Mouse (Mus musculus): ENCODE measurements around the gene Dnaic2. TPM values are rescaled to one million over a fixed set of nuclear protein-coding genes. Genes with fewer than 3 reads are reported as not detected.

Gene Dnaic2
- polyA plus RNA-seq, 1 experiment from 2014 or later: 1.9 TPM

DNA sequence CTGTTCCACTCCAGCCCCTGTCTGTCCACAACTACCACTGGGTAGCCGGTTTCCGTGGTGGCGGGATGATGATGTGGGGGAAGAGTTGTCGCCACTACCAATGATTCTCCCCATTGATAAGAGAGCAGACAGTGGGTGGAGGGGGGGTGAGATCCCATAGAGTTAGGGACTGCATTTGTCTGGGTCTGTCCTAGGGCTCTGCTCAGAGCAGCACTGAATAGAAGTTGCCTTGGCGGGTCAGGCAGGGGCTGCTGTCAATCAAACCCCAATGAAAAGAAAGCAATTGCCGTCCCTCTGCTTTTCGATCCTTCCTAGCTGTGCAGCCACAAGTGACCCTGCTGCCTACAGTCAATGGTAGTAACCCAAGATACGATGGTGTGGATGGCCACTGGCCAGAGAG, 76.8 kb downstream of the Dnaic2 start:
- ATAC-seq (ENCODE audit: low FRiP score, low TSS enrichment): no peak
- H3K27me3 ChIP-seq (ENCODE audit: control insufficient read depth, insufficient read depth, low read length): no peaks in the 10 kb centered on the region
- H3K4me1 ChIP-seq (ENCODE audit: control insufficient read depth, insufficient read depth, low read length): peaks cover 15% of the 10 kb centered on the region; the same call in 1 of the 2 replicates
- 14% methylated on average over 8 of the region's 8 CpGs for WGBS
- H3K4me3 ChIP-seq (replicated peaks; ENCODE audit: low read depth, low read length): no peak overlapping the region
- H3K9ac ChIP-seq (replicated peaks; ENCODE audit: low read length): no peak overlapping the region
- no peaks in the 10 kb centered on the region for H3K36me3 ChIP-seq (ENCODE audit: control insufficient read depth, insufficient read depth, low read length)
- H3K4me2 ChIP-seq (ENCODE audit: low read length): no peak overlapping the region
- no peak overlapping the region for H3K27ac ChIP-seq (replicated peaks; ENCODE audit: low read depth, low read length)
- H3K9me3 ChIP-seq (ENCODE audit: control insufficient read depth, low read length): no peaks in the 10 kb centered on the region
- DNase-seq: no peak

DNA sequence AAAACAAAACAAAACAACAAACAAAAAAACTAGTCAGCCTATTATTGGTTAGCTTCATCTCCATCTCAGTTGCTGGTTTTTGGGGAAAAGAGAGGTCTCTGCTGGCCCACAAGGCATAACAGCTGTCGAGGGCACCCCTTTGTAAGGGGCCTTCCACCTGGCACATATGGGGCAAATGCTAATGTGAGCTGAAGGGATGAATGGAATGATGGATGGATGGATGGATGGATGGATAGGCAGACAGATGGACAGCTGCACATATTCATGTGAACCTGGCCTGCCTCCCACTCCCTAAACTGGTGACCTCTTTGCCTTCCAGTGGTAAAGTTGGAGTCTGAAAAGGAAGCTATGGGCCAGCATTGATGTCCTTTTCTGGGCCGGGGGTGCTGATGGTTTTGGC, 79.8 kb downstream of the Dnaic2 start:
- Histone ChIP-seq H3K36me3 (ENCODE audit: control insufficient read depth, insufficient read depth, low read length) (no peaks in the 10 kb centered on the region), H3K4me1 (ENCODE audit: control insufficient read depth, insufficient read depth, low read length) (peaks cover 15% of the 10 kb centered on the region; the same call in 1 of the 2 replicates), H3K9ac (replicated peaks; ENCODE audit: low read length) (no peak overlapping the region), H3K27ac (replicated peaks; ENCODE audit: low read depth, low read length) (no peak overlapping the region), H3K4me3 (replicated peaks; ENCODE audit: low read depth, low read length) (no peak overlapping the region), H3K4me2 (ENCODE audit: low read length) (no peak overlapping the region), H3K27me3 (ENCODE audit: control insufficient read depth, insufficient read depth, low read length) (no peaks in the 10 kb centered on the region), H3K9me3 (ENCODE audit: control insufficient read depth, low read length) (no peaks in the 10 kb centered on the region)
- DNase-seq (no peak), ATAC-seq (ENCODE audit: low FRiP score, low TSS enrichment) (no peak)
- WGBS: 52% methylated on average over 2 of the region's 2 CpGs

Other genes with a start within 250 kb of the Dnaic2 start
- gene Rpl38, start 58.9 kb upstream of the Dnaic2 start, polyA plus RNA-seq (2014; fragmentation: Nextera tagmentation; extraction: Ambion mirVana): 707 and 859 TPM in 2 replicates
- gene Ttyh2, start 52.0 kb upstream of the Dnaic2 start, polyA plus RNA-seq (2014; fragmentation: Nextera tagmentation; extraction: Ambion mirVana): 25.2 and 31.0 TPM in 2 replicates
- 0.88 and 0.96 TPM in 2 replicates for gene Kif19a, start 38.0 kb downstream of the Dnaic2 start, polyA plus RNA-seq (2014; fragmentation: Nextera tagmentation; extraction: Ambion mirVana)
- 18.6 and 21.6 TPM in 2 replicates for gene Btbd17, start 68.5 kb downstream of the Dnaic2 start, polyA plus RNA-seq (2014; fragmentation: Nextera tagmentation; extraction: Ambion mirVana)
- gene Gpr142, start 71.5 kb downstream of the Dnaic2 start, polyA plus RNA-seq (2014; fragmentation: Nextera tagmentation; extraction: Ambion mirVana): not detected in 2 replicates
- 2.1 and 7.0 TPM in 2 replicates for gene Gprc5c, start 123.7 kb downstream of the Dnaic2 start, polyA plus RNA-seq (2014; fragmentation: Nextera tagmentation; extraction: Ambion mirVana)
- gene Cd300a, start 162.6 kb downstream of the Dnaic2 start, polyA plus RNA-seq (2014; fragmentation: Nextera tagmentation; extraction: Ambion mirVana): 0.72 and 1.7 TPM in 2 replicates
- 0.21 TPM in 1 of 2 replicates, not detected in the other for gene Cd300lb, start 207.0 kb downstream of the Dnaic2 start, polyA plus RNA-seq (2014; fragmentation: Nextera tagmentation; extraction: Ambion mirVana)
- gene Cd300c, start 241.7 kb downstream of the Dnaic2 start, polyA plus RNA-seq (2014; fragmentation: Nextera tagmentation; extraction: Ambion mirVana): not detected in 2 replicates

All from midbrain, embryonic 14.5 days (tissue).